In genomic region chr12:76597577-76598100, GRCm38 (mm10) we compare ENCODE assay signal across 14 mouse cellular contexts.
A peak's percentile ranks its signal among the peaks of the same experiment; 100 is the strongest.
DNase-seq lines count a peak whose midpoint lies in the region; ATAC-seq and TF ChIP-seq lines count a peak whose summit lies in the region.
"Had no signal": no experiment of that assay in that cellular context is flagged by ENCODE, and none has a peak within 500 bp of the region (broad histone marks: within the 10 kb centered on the region; RNA-seq: fewer than 3 reads in every experiment).

No protein-coding gene starts in this region.

- H3K9me3 ChIP-seq in kidney, embryonic 14.5 days (ENCODE audit: control insufficient read depth, low read length) = no peaks in the 10 kb centered on the region
- H3K9me3 ChIP-seq in ES-E14 (ENCODE audit: control insufficient read depth, insufficient read depth, low read depth, low read length) = no peaks in the 10 kb centered on the region
- no peaks in the 10 kb centered on the region for H3K9me3 ChIP-seq in kidney, embryonic 16.5 days (ENCODE audit: low read length)
- H3K9me3 ChIP-seq: forebrain, embryonic 15.5 days had no signal

- WGBS in kidney, embryonic 14.5 days = 72% methylated on average over 15 of the region's 15 CpGs
- 19% methylated on average over 15 of the region's 15 CpGs for WGBS in cerebellum, adult 2 months
- WGBS in kidney, embryonic 16.5 days = 65% methylated on average over 15 of the region's 15 CpGs

- in situ Hi-C loops in ES-E14 (cut with MboI; ENCODE audit: low sequenced_read_pairs in 2 of 2, unreplicated experiment in 2 of 2) = loop anchor here in 1 of 2 experiments (10.0 kb wide), 1 partner anchor 103 kb away; no protein-coding TSS in a partner anchor

- no peaks in the 10 kb centered on the region for H3K27me3 ChIP-seq in kidney, embryonic 14.5 days (ENCODE audit: control insufficient read depth, insufficient read depth, low read length)
- no peaks in the 10 kb centered on the region for H3K27me3 ChIP-seq in cerebellum, adult 2 months (ENCODE audit: control insufficient read depth, insufficient read depth, low read length)
- no peaks in the 10 kb centered on the region for H3K27me3 ChIP-seq in kidney, embryonic 16.5 days (ENCODE audit: insufficient read depth, low read length)
- H3K27me3 ChIP-seq: forebrain, embryonic 15.5 days had no signal

- no peak overlapping the region for H3K4me3 ChIP-seq in kidney, embryonic 14.5 days (ENCODE audit: low read length)
- no peak overlapping the region for H3K4me3 ChIP-seq in ES-E14 (ENCODE audit: insufficient read depth in 1 of 2, low read depth in 1 of 2, low read length in 2 of 2, poor library complexity in 1 of 2, severe bottlenecking in 1 of 2)
- H3K4me3 ChIP-seq in cerebellum, adult 2 months (replicated peaks; ENCODE audit: insufficient read depth, low read depth, low read length) = no peak overlapping the region
- no peak overlapping the region for H3K4me3 ChIP-seq in kidney, embryonic 16.5 days (ENCODE audit: low read length)
- H3K4me3 ChIP-seq: forebrain, embryonic 15.5 days had no signal

- peak; percentile 57 for DNase-seq in kidney, adult 11 months
- DNase-seq in ES-E14 (ENCODE audit: low read depth, low spot score) = no peak
- peak; percentile 72 to 76 for DNase-seq in cerebellum, adult 2 months
- no peak for DNase-seq in left cerebral cortex, adult 11 months (ENCODE audit: low spot score)
- DNase-seq in urinary bladder, postnatal 25 days (ENCODE audit: low spot score) = no peak
- DNase-seq: adrenal gland, adult 8-10 months; gastrocnemius, postnatal 36 days; heart, postnatal 14 days; lung, adult 2 months; right cerebral cortex, postnatal 4 days had no signal

- no peak overlapping the region for H3K27ac ChIP-seq in kidney, embryonic 14.5 days (ENCODE audit: low read depth, low read length)
- H3K27ac ChIP-seq in ES-E14 (ENCODE audit: insufficient read depth, low read depth, low read length, poor library complexity, severe bottlenecking) = no peak overlapping the region
- H3K27ac ChIP-seq in cerebellum, adult 2 months (ENCODE audit: insufficient read depth, low read length) = no peak overlapping the region; the same call in 1 of the 2 replicates
- no peak overlapping the region for H3K27ac ChIP-seq in kidney, embryonic 16.5 days (ENCODE audit: low read length)
- H3K27ac ChIP-seq: forebrain, embryonic 15.5 days had no signal

- peaks cover 5% of the 10 kb centered on the region for H3K4me1 ChIP-seq in kidney, embryonic 14.5 days (ENCODE audit: control insufficient read depth, insufficient read depth, low read length)
- H3K4me1 ChIP-seq in ES-E14 (ENCODE audit: control insufficient read depth in 2 of 2, insufficient read depth in 2 of 2, low read length in 2 of 2, poor library complexity in 1 of 2) = peaks cover 0 to 20% of the 10 kb centered on the region in 2 experiments; a peak in 1 of 4 replicates
- H3K4me1 ChIP-seq in cerebellum, adult 2 months (ENCODE audit: control insufficient read depth, insufficient read depth, low read length) = peaks cover 36% of the 10 kb centered on the region
- peaks cover 19% of the 10 kb centered on the region; the same call in 1 of the 2 replicates for H3K4me1 ChIP-seq in kidney, embryonic 16.5 days (ENCODE audit: insufficient read depth, low read length)

- H3K36me3 ChIP-seq in kidney, embryonic 14.5 days (ENCODE audit: control insufficient read depth, insufficient read depth, low read length) = no peaks in the 10 kb centered on the region
- H3K36me3 ChIP-seq in ES-E14 (ENCODE audit: control insufficient read depth, insufficient read depth, low read length, poor library complexity, severe bottlenecking) = peaks cover 8% of the 10 kb centered on the region; the same call in 1 of the 2 replicates
- no peaks in the 10 kb centered on the region for H3K36me3 ChIP-seq in kidney, embryonic 16.5 days (ENCODE audit: insufficient read depth, low read length)
- H3K36me3 ChIP-seq: forebrain, embryonic 15.5 days had no signal

- H3K9ac ChIP-seq in kidney, embryonic 14.5 days (ENCODE audit: low read depth, low read length) = no peak overlapping the region
- peak overlapping the region; percentile 36; the same call in 1 of the 2 replicates for H3K9ac ChIP-seq in ES-E14 (ENCODE audit: insufficient read depth, low read depth, low read length, poor library complexity, severe bottlenecking)
- H3K9ac ChIP-seq in kidney, embryonic 16.5 days (replicated peaks; ENCODE audit: low read length) = no peak overlapping the region
- H3K9ac ChIP-seq: forebrain, embryonic 15.5 days had no signal

- TF ChIP-seq POLR2A in cerebellum, adult 2 months (IDR thresholded peaks at IDR 0.05; ENCODE audit: borderline replicate concordance, insufficient read depth, low read length) = no peak

- 0 out of 2 replicates have a peak, but pooled peaks have one; percentile 3 for TF ChIP-seq CTCF in cerebellum, adult 2 months (IDR thresholded peaks at IDR 0.05; ENCODE audit: borderline replicate concordance, insufficient read depth, low read depth, low read length)

- H3K4me2 ChIP-seq in kidney, embryonic 14.5 days (replicated peaks; ENCODE audit: low read depth, low read length) = no peak overlapping the region
- no peak overlapping the region for H3K4me2 ChIP-seq in kidney, embryonic 16.5 days (replicated peaks; ENCODE audit: low read depth, low read length)
- H3K4me2 ChIP-seq: forebrain, embryonic 15.5 days had no signal

- no peak for ATAC-seq in kidney, embryonic 14.5 days (ENCODE audit: low FRiP score, low TSS enrichment)
- ATAC-seq in kidney, embryonic 16.5 days (ENCODE audit: low FRiP score, low TSS enrichment) = 0 out of 2 replicates have a peak, but pooled peaks have one; percentile 18
- ATAC-seq in megakaryocyte-erythroid progenitor cell, adult 5-6 weeks (replicated peaks; ENCODE audit: low FRiP score, low TSS enrichment, poor library complexity, severe bottlenecking) = no peak
- ATAC-seq: forebrain, embryonic 15.5 days had no signal

TF ChIP-seq in ES-E14, 5 proteins besides CTCF, POLR2A, EP300 and RAD21:
- TF ChIP-seq ZC3H11A (IDR thresholded peaks at IDR 0.05; ENCODE audit: borderline replicate concordance, low read depth, low read length) = no peak
- TF ChIP-seq ZNF384 (IDR thresholded peaks at IDR 0.05; ENCODE audit: low read depth, low read length) = no peak
- TF ChIP-seq CHD2 (IDR thresholded peaks at IDR 0.05; ENCODE audit: low read depth, low read length) = no peak
- no peak for TF ChIP-seq HCFC1 (IDR thresholded peaks at IDR 0.05; ENCODE audit: borderline replicate concordance, insufficient read depth, low read length)
- TF ChIP-seq MAFK (IDR thresholded peaks at IDR 0.05; ENCODE audit: insufficient read depth, low read depth, low read length) = no peak

Comparison
In these comparisons a context has a peak if more than half of its experiments do, and no peak if none do; other contexts are left out.
1. DNase-seq: peak in kidney, adult 11 months (single experiment) and cerebellum, adult 2 months (2 of 2); none in ES-E14 (single experiment), left cerebral cortex, adult 11 months (single experiment) and urinary bladder, postnatal 25 days (single experiment).